Mouse (Mus musculus) MEL (cell line): Measurements from ENCODE around the gene Tpcn2.

Source experiments
- CTCF ChIP-seq, 3 experiments: IDR thresholded peaks in 2 of 3; conservative IDR thresholded peaks in 1 of 3; 2 replicates each; pipeline ENCODE4 v1.5.1; 2011 to 2012; ENCODE audit warnings: low read length in 3 of 3, low read depth in 2 of 3, mild to moderate bottlenecking in 2 of 3, improper control_type of control experiment in 1 of 3, inconsistent platforms in 1 of 3, mixed read lengths in 1 of 3, moderate library complexity in 1 of 3; ENCODE audit not compliant: control insufficient read depth in 1 of 3, insufficient read depth in 1 of 3, poor library complexity in 1 of 3, severe bottlenecking in 1 of 3
- EP300 ChIP-seq, 2 experiments: IDR thresholded peaks; 2 replicates each; pipeline ENCODE4 v1.6.1; 2011; ENCODE audit warnings: improper control_type of control experiment in 2 of 2, low read length in 2 of 2, low read depth in 1 of 2, mild to moderate bottlenecking in 1 of 2
- GABPA ChIP-seq: IDR thresholded peaks from 2 replicates; pipeline ENCODE4 v1.6.1; 2012; ENCODE audit warnings: low read depth, mild to moderate bottlenecking, inconsistent platforms, low read length, improper control_type of control experiment, moderate library complexity
- KAT2A ChIP-seq: conservative IDR thresholded peaks from 2 replicates; pipeline ENCODE4 v1.6.1; 2012; ENCODE audit warnings: low read depth, low read length, improper control_type of control experiment, inconsistent platforms
- MAFK ChIP-seq: IDR thresholded peaks from 2 replicates; pipeline ENCODE4 v1.6.1; 2011; ENCODE audit warnings: low read depth, mild to moderate bottlenecking, low read length, improper control_type of control experiment, borderline replicate concordance
- POLR2A ChIP-seq, 2 experiments: IDR thresholded peaks; 2 replicates each; pipeline ENCODE4 v1.6.1; 2011 to 2012; ENCODE audit warnings: low read length in 2 of 2, mild to moderate bottlenecking in 2 of 2, control low read depth in 1 of 2, improper control_type of control experiment in 1 of 2, low read depth in 1 of 2, moderate library complexity in 1 of 2; ENCODE audit not compliant: control insufficient read depth in 1 of 2, insufficient read depth in 1 of 2, poor library complexity in 1 of 2
- POLR2AphosphoS2 ChIP-seq: IDR thresholded peaks from 2 replicates; pipeline ENCODE4 v1.6.1; 2011; ENCODE audit warnings: low read length, improper control_type of control experiment
- RCOR1 ChIP-seq: IDR thresholded peaks from 2 replicates; pipeline ENCODE4 v1.6.1; 2012; ENCODE audit warnings: low read depth, mild to moderate bottlenecking, inconsistent platforms, low read length, improper control_type of control experiment
- USF2 ChIP-seq, 2 experiments: IDR thresholded peaks; 2 replicates each; pipeline ENCODE4 v1.6.1; 2011 to 2012; ENCODE audit warnings: improper control_type of control experiment in 2 of 2, low read length in 2 of 2, borderline replicate concordance in 1 of 2, inconsistent platforms in 1 of 2, low read depth in 1 of 2, mild to moderate bottlenecking in 1 of 2; ENCODE audit not compliant: insufficient read depth in 1 of 2
- ZKSCAN1 ChIP-seq: IDR thresholded peaks from 2 replicates; pipeline ENCODE4 v1.6.1; 2012; ENCODE audit warnings: low read depth, mild to moderate bottlenecking, inconsistent platforms, low read length, improper control_type of control experiment, moderate library complexity

DNA sequence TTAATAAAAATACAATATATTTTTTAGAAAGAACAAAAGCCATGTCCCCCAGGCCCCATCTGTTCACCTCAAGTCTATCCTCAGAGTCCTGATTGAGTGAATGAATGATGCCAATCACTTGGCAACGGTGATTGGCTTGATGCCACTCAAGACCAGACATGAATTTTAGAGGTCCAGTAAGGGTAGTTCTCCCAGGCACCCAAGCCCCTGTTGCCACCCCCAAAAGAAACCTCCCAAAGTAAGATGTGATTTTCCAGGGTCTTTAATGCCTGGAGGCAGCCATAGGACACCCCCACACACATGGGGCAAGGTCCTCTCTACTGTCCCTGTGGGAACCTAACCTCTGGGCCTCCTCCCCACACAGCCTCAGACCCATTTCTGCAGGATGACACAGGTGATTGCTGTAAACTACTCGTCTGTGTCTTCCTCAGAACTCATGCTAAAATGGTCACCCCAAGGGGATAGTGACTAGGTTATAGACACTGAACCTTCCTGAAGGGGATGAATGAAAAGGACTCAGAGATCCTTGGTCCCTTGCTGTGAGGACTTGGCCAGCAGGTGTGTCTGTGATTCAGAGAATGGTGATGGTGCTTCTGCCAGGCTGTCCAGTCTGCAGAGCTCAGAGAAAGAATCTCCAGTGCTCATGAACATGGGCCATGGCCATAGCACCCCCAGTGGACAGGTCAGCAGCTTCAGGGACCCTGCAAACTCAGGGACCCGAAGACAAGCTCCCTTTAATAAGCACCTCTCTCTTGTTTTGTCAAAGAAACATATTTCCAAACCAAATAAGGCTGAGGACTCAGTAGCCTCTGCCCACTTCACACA lies 15.1 kb upstream of the Tpcn2 start:
- TF ChIP-seq CTCF (IDR thresholded peaks at IDR 0.05 in 2 of 3, conservative IDR thresholded peaks at IDR 0.05 in 1 of 3; ENCODE audit: control insufficient read depth in 1 of 3, insufficient read depth in 1 of 3, low read depth in 2 of 3, low read length in 3 of 3, poor library complexity in 1 of 3, severe bottlenecking in 1 of 3) (no peak), RCOR1 (no peak), POLR2AphosphoS2 (no peak), MAFK (no peak), USF2 (IDR thresholded peaks at IDR 0.05; ENCODE audit: borderline replicate concordance in 1 of 2, insufficient read depth in 1 of 2, low read depth in 1 of 2, low read length in 2 of 2) (no peak), GABPA (no peak), POLR2A (IDR thresholded peaks at IDR 0.05; ENCODE audit: control insufficient read depth in 1 of 2, insufficient read depth in 1 of 2, low read depth in 1 of 2, low read length in 2 of 2, poor library complexity in 1 of 2) (no peak), EP300 (IDR thresholded peaks at IDR 0.05; ENCODE audit: low read depth in 1 of 2, low read length in 2 of 2) (no peak), ZKSCAN1 (no peak), KAT2A (no peak)
